Mouse (Mus musculus) limb, embryonic 14.5 days (tissue): ENCODE measurements at regions not wholly inside any gene's neighbourhood (a gene's known extent, or its start where the extent isn't known, plus 50 kb on each side); places are given as distances from the start of the nearest gene placed in this dataset.

Experiments
- ATAC-seq: fragments of 200-750 bp; cut with Nextera tagmentation; 2 replicates; pipeline ENCODE4 v1.8.0; 2017; ENCODE audit warnings: low read depth, moderate number of reproducible peaks, moderate TSS enrichment; ENCODE audit not compliant: low FRiP score
- DNase-seq: peaks from one replicate; pipeline ENCODE4 v3.0.0-alpha.2; 2015; ENCODE audit warnings: low spot score
- H3K27ac ChIP-seq: fragments of 300-500 bp; sonication (generic); replicated peaks from 2 replicates; pipeline ENCODE4 v1.5.1; 2014; ENCODE audit warnings: low read depth, mild to moderate bottlenecking, low read length, moderate library complexity, mixed read lengths
- H3K27me3 ChIP-seq: fragments of 300-500 bp; sonication (generic); 2 replicates; pipeline ENCODE4 v1.6.1; 2014; ENCODE audit warnings: low read length, mixed read lengths; ENCODE audit not compliant: control insufficient read depth, insufficient read depth
- H3K36me3 ChIP-seq: fragments of 300-500 bp; sonication (generic); 2 replicates; pipeline ENCODE4 v1.6.1; 2014; ENCODE audit warnings: mild to moderate bottlenecking, low read length, moderate library complexity, mixed read lengths; ENCODE audit not compliant: control insufficient read depth, insufficient read depth
- H3K4me1 ChIP-seq: fragments of 300-500 bp; sonication (generic); 2 replicates; pipeline ENCODE4 v1.6.1; 2014; ENCODE audit warnings: antibody characterized with exemption, low read length, mixed read lengths; ENCODE audit not compliant: control insufficient read depth, insufficient read depth
- H3K4me2 ChIP-seq: fragments of 300-500 bp; sonication (generic); replicated peaks from 2 replicates; pipeline ENCODE4 v1.6.1; 2014; ENCODE audit warnings: low read depth, mild to moderate bottlenecking, low read length, moderate library complexity; ENCODE audit not compliant: severe bottlenecking
- H3K4me3 ChIP-seq: fragments of 300-500 bp; sonication (generic); replicated peaks from 2 replicates; pipeline ENCODE4 v1.5.1; 2014; ENCODE audit warnings: low read length
- H3K9ac ChIP-seq: fragments of 300-500 bp; sonication (generic); 2 replicates; pipeline ENCODE4 v1.6.1; 2014; ENCODE audit warnings: mild to moderate bottlenecking, low read depth, low read length, moderate library complexity; ENCODE audit not compliant: severe bottlenecking
- H3K9me3 ChIP-seq: fragments of 300-500 bp; sonication (generic); 2 replicates; pipeline ENCODE4 v1.6.1; 2016; ENCODE audit warnings: low read length; ENCODE audit not compliant: control insufficient read depth
- POLR2A ChIP-seq: fragments of 200-500 bp; IDR thresholded peaks from 2 replicates; pipeline ENCODE4 v1.8.0; 2012; ENCODE audit warnings: inconsistent platforms, mild to moderate bottlenecking, moderate library complexity, borderline replicate concordance; ENCODE audit not compliant: insufficient read depth, insufficient read length; ENCODE audit errors: extremely low read depth
- WGBS: fragments of 180-500 bp; shearing (Covaris S2); extraction: QIAGEN DNeasy Blood & Tissue Kit; methylation state at CpG from one replicate; pipeline ENCODE4 v1.1.7; 2014; 5-methylcytosine and 5-hydroxymethylcytosine counted together

DNA sequence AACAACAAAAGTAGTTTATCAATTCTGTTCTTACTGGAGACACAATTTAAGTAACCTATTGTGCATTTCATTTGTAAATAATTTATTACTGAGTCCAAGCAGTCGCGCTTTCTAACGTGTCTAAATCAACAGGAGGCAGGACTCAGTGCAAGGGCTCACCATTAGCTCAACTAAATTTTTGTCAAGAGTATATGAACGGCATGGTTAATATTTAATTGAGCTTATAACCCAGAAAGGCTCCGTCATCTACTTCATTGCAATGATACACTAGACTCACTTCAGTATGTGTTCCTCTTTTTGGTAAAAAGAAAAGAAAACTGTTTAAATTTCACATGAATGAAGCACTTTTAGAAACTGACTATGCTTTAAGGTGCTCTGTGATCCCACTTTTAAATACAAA is 61.5 kb upstream of the BC052040 start:
- no peaks in the 10 kb centered on the region for H3K9me3 ChIP-seq
- no peak overlapping the region for H3K4me3 ChIP-seq
- no peaks in the 10 kb centered on the region for H3K36me3 ChIP-seq
- no peak overlapping the region for H3K27ac ChIP-seq
- H3K4me2 ChIP-seq: no peak overlapping the region
- H3K27me3 ChIP-seq: peaks cover 5% of the 10 kb centered on the region; the same call in 1 of the 2 replicates
- no peak overlapping the region for H3K9ac ChIP-seq
- TF ChIP-seq POLR2A: no peak
- 76% methylated on average over 5 of the region's 5 CpGs for WGBS
- H3K4me1 ChIP-seq: no peaks in the 10 kb centered on the region
- no peak for DNase-seq
- no peak for ATAC-seq

DNA sequence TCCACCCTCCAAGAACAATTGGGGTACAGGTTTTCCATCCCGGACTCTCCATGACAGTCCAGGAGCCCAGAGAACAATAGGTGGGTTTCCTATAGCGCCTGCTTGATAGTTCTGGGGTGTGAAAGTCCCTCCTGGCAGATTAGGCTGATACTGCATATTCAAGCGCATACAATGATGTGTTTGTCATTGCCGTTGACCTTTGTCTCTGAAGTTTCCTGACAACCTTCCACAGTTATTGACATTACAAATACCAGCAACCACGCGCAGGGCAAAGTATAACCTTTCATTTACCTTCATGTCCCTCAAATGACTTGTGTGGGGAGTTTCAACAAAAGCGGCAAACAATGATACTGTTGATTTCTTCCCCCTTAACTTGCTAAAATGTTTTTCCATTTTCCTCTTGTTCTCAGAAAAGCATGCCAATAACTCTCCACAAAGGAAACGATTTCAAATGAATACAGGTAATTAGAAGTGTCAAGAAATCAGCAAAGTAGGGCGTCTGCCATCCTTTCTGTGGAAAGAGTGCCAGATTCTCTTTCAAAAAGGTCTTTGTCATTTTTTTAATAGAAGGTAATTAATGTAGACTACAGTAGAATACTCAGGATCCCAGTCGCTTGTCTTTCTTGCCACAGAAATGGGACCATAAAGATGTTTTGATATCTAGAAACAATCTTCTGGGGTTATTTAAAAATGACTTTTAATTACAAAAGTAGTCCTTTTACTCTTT is 60.9 kb upstream of the BC052040 start:
- Histone ChIP-seq H3K4me1 (no peaks in the 10 kb centered on the region), H3K4me2 (no peak overlapping the region), H3K9me3 (no peaks in the 10 kb centered on the region), H3K27me3 (0 out of 2 replicates have a peak, but pooled peaks cover 5% of the 10 kb centered on the region), H3K27ac (no peak overlapping the region), H3K4me3 (no peak overlapping the region), H3K9ac (no peak overlapping the region), H3K36me3 (no peaks in the 10 kb centered on the region)
- DNase-seq (no peak), ATAC-seq (no peak)
- no peak for TF ChIP-seq POLR2A
- 67% methylated on average over 10 of the region's 10 CpGs for WGBS

DNA sequence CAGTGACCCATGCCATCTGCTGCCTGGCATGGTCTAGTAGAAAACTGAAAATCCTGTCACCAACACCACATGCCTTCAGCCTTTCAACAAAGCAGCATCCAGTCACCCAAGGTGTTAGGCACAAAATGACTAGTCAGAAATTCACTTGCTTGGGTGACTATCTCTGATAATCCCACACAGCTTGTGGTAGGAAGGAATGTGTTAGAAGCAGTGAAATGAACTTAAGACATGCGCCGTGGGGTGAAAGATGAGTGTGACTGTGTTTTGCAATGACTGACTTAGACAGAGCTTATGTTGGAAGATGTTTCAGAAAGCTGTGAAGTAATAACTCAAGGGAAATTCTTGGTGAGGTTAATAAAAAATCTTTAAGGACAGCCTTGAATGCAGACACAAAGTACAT is 51.6 kb upstream of the BC052040 start:
- H3K4me1 ChIP-seq: no peaks in the 10 kb centered on the region
- no peak overlapping the region for H3K4me2 ChIP-seq
- DNase-seq (no peak), ATAC-seq (no peak)
- no peaks in the 10 kb centered on the region for H3K36me3 ChIP-seq
- no peak for TF ChIP-seq POLR2A
- H3K9ac ChIP-seq: no peak overlapping the region
- 90% methylated on average over 2 of the region's 2 CpGs for WGBS
- H3K27me3 ChIP-seq: no peaks in the 10 kb centered on the region
- no peaks in the 10 kb centered on the region for H3K9me3 ChIP-seq
- no peak overlapping the region for H3K4me3 ChIP-seq
- H3K27ac ChIP-seq: no peak overlapping the region
